Mouse (Mus musculus) small intestine, adult 10 weeks (tissue): ENCODE results near the gene Crip1. TPM values are rescaled to one million over a fixed set of nuclear protein-coding genes. Genes with fewer than 3 reads are reported as not detected.

Experiments used
- polyA plus RNA-seq: library from polyadenylated mRNA; stranded (reverse); fragments of 350-450 nt; fragmentation: Illumina TruSeq; extraction: RNeasy Lipid Tissue Mini Kit (QIAGEN cat#74804); gene quantifications from one replicate; pipeline ENCODE4 v1.2.3, GENCODE M21; 2014; ENCODE audit warnings: low replicate concordance

Crip1 gene
- polyA plus RNA-seq: 15.7 TPM

GRCm38 (mm10) chr12:113146112-113147057 is at the start of gene Crip1:
Gene Crip1, plus strand, starts transcription at chr12:113146316.

GRCm38 (mm10) chr12:113097749-113098281 is 48.3 kb upstream of the Crip1 start, which contains the start of gene Mta1:
Gene Mta1, plus strand, starts transcription at chr12:113098278.

GRCm38 (mm10) chr12:113139908-113140615 is 6.1 kb upstream of the Crip1 start, which contains the start of gene Crip2:
Gene Crip2, plus strand, starts transcription at chr12:113140236.

GRCm38 (mm10) chr12:113155887-113156539 is 9.9 kb downstream of the Crip1 start, which contains the start of gene Tedc1:
Gene Tedc1, plus strand, starts transcription at chr12:113156421.

GRCm38 (mm10) chr12:113185442-113186291 is 39.6 kb downstream of the Crip1 start, which contains the start of gene Tmem121:
Gene Tmem121, plus strand, starts transcription at chr12:113185930.

Other genes starting within 250 kb of the Crip1 start
- not detected for gene Jag2, start 216.5 kb upstream of the Crip1 start, polyA plus RNA-seq
- not detected for gene Nudt14, start 204.2 kb upstream of the Crip1 start, polyA plus RNA-seq
- 0.71 TPM for gene Btbd6, start 169.8 kb upstream of the Crip1 start, polyA plus RNA-seq
- 11.7 TPM for gene Brf1, start 145.6 kb upstream of the Crip1 start, polyA plus RNA-seq
- 2.8 TPM for gene Pacs2, start 131.8 kb upstream of the Crip1 start, polyA plus RNA-seq
- not detected for gene Tex22, start 71.8 kb upstream of the Crip1 start, polyA plus RNA-seq
- gene Mta1, start 48.0 kb upstream of the Crip1 start, polyA plus RNA-seq: 4.1 TPM
- gene Crip2, start 6.1 kb upstream of the Crip1 start, polyA plus RNA-seq: not detected
- 0.15 TPM for gene Tedc1, start 10.1 kb downstream of the Crip1 start, polyA plus RNA-seq
- gene Tmem121, start 39.6 kb downstream of the Crip1 start, polyA plus RNA-seq: not detected